Mouse (Mus musculus): ENCODE measurements at regions not wholly inside any gene's neighbourhood (a gene's known extent, or its start where the extent isn't known, plus 50 kb on each side); places are given as distances from the start of the nearest gene placed in this dataset.

DNA sequence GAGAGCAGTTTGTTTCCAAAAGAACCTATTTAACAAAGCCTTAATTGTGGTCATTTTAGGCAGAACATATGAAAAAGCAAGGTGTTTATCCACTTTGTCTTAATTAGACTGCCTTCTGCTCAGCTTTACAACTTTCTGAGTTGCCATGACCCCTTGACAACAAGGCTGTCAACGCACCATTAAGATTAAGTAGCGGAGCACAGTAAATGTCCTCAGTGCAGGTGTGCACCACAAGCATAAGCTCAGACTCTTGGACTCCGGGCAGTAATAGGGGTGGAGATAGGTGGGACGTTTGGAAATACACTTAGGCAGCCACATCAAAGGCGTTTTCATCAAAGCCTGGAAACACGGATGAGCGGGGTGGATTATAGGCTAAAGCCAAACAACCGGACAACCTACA lies 140.9 kb downstream of the Gipc2 start:
- no peak for TF ChIP-seq MAFK (IDR thresholded peaks at IDR 0.05; ENCODE audit: insufficient read depth, low read depth, low read length)
- no peak for TF ChIP-seq ZC3H11A (IDR thresholded peaks at IDR 0.05; ENCODE audit: borderline replicate concordance, low read depth, low read length)
- TF ChIP-seq ZNF384 (IDR thresholded peaks at IDR 0.05; ENCODE audit: low read depth, low read length), result no peak

Data from ES-E14 (cell line).